Mouse (Mus musculus) embryonic fibroblast, embryonic 13.5 days (primary cell): ENCODE measurements around the gene Kcnt2.

ENCODE experiments used
- CTCF ChIP-seq: IDR thresholded peaks from 2 replicates; pipeline ENCODE4 v1.5.1; 2011; ENCODE audit warnings: mild to moderate bottlenecking, control low read depth, low read length, moderate library complexity, borderline replicate concordance; ENCODE audit not compliant: insufficient read depth
- POLR2A ChIP-seq: IDR thresholded peaks from 2 replicates; pipeline ENCODE4 v1.6.1; 2011; ENCODE audit warnings: low read depth, mild to moderate bottlenecking, control low read depth, low read length, moderate library complexity

DNA sequence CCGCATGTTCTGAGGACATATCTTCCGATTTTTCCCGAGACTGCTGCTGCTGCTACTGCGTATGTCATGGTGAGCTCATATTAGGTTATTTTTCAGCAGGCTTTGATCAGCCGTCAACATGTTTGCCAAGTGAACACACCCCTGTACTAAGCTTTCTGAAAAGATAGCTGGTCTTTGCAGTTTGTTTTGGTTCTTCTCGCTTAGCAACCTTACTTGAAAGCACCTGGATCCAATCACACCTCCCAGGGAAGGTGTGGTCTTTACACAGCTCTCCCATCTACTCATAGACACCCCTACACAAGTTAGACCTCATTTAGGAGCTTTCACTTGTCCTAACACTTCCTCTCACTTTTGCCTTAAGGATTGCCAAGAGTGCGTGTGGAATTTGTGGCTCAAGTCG lies 19.3 kb upstream of the Kcnt2 start:
- TF ChIP-seq CTCF = no peak
- TF ChIP-seq POLR2A = no peak
